Mouse (Mus musculus): ENCODE results near the gene Selenbp2. TPM values are rescaled to one million over a fixed set of nuclear protein-coding genes. Genes with fewer than 3 reads are reported as not detected.
"Not testable (repeated sequence)": the region's sequence is repeated elsewhere in the genome, so short reads cannot be mapped to it uniquely, and the experiment has no call there.

Selenbp2 gene
- polyA plus RNA-seq (2015; fragmentation: Nextera tagmentation; extraction: Ambion mirVana): 37.3 and 42.0 TPM in 2 replicates

GRCm38 (mm10) chr3:94693329-94693825 lies at the start of gene Selenbp2:
Selenbp2 (plus strand) TSS chr3:94693556.
- peak; percentile 84 for DNase-seq (ENCODE audit: low spot score)
- H3K27ac ChIP-seq (replicated peaks): peak within 1 kb of the TSS; percentile 35; the same call in 1 of the 2 replicates

GRCm38 (mm10) chr3:94648755-94649590 lies 44.4 kb upstream of the Selenbp2 start:
- H3K36me3 ChIP-seq (ENCODE audit: control insufficient read depth, insufficient read depth, low read length): no peaks in the 10 kb centered on the region
- DNase-seq (ENCODE audit: low spot score): peak; percentile 77
- no peaks in the 10 kb centered on the region for H3K9me3 ChIP-seq (ENCODE audit: control insufficient read depth, low read length)
- 9% methylated on average over 6 of the region's 6 CpGs for WGBS
- H3K4me3 ChIP-seq (ENCODE audit: low read depth, low read length): no peak overlapping the region
- H3K27ac ChIP-seq (replicated peaks): peak overlapping the region; percentile 91
- peak overlapping the region; percentile 20; the same call in 1 of the 2 replicates for H3K4me2 ChIP-seq (replicated peaks; ENCODE audit: low read depth)
- H3K9ac ChIP-seq (ENCODE audit: low read length): peak overlapping the region; percentile 43; the same call in 1 of the 2 replicates
- no peak for TF ChIP-seq EP300 (optimal IDR thresholded peaks at IDR 0.05)
- TF ChIP-seq CTCF (IDR thresholded peaks at IDR 0.05; ENCODE audit: low read depth): 0 out of 2 replicates have a peak, but pooled peaks have one; percentile 4
- H3K27me3 ChIP-seq (ENCODE audit: control insufficient read depth, insufficient read depth, low read length): no peaks in the 10 kb centered on the region
- peak; percentile 98 for ATAC-seq (ENCODE audit: low FRiP score, low TSS enrichment)
- H3K4me1 ChIP-seq (replicated peaks; ENCODE audit: control insufficient read depth, insufficient read depth): peaks cover 6% of the 10 kb centered on the region

More at GRCm38 (mm10) chr3:94693329-94693825, at the start of gene Selenbp2:
- TF ChIP-seq CTCF (IDR thresholded peaks at IDR 0.05; ENCODE audit: low read depth) (no peak), EP300 (optimal IDR thresholded peaks at IDR 0.05) (no peak)
- ATAC-seq (ENCODE audit: low FRiP score, low TSS enrichment): peak; percentile 79
- Histone ChIP-seq H3K4me1 (replicated peaks; ENCODE audit: control insufficient read depth, insufficient read depth) (no peaks in the 10 kb centered on the region), H3K27me3 (ENCODE audit: control insufficient read depth, insufficient read depth, low read length) (no peaks in the 10 kb centered on the region), H3K4me3 (ENCODE audit: low read depth, low read length) (no peak within 1 kb of the TSS), H3K9ac (ENCODE audit: low read length) (no peak within 1 kb of the TSS), H3K9me3 (ENCODE audit: control insufficient read depth, low read length) (no peaks in the 10 kb centered on the region), H3K4me2 (replicated peaks; ENCODE audit: low read depth) (no peak within 1 kb of the TSS), H3K36me3 (ENCODE audit: control insufficient read depth, insufficient read depth, low read length) (no peaks in the 10 kb centered on the region)
- 25% methylated on average over 5 of the region's 5 CpGs for WGBS

GRCm38 (mm10) chr3:94650409-94650808 lies 42.9 kb upstream of the Selenbp2 start:
- WGBS: 59% methylated on average over 7 of the region's 7 CpGs
- no peaks in the 10 kb centered on the region for H3K9me3 ChIP-seq (ENCODE audit: control insufficient read depth, low read length)
- H3K27me3 ChIP-seq (ENCODE audit: control insufficient read depth, insufficient read depth, low read length): no peaks in the 10 kb centered on the region
- 0 out of 2 replicates have a peak overlapping the region, but pooled peaks have one; percentile 23 for H3K9ac ChIP-seq (ENCODE audit: low read length)
- DNase-seq (ENCODE audit: low spot score) (peak; percentile 67), ATAC-seq (ENCODE audit: low FRiP score, low TSS enrichment) (peak; percentile 61)
- TF ChIP-seq CTCF (IDR thresholded peaks at IDR 0.05; ENCODE audit: low read depth): no peak
- peak; percentile 21 for TF ChIP-seq EP300 (optimal IDR thresholded peaks at IDR 0.05)
- no peak overlapping the region for H3K4me3 ChIP-seq (ENCODE audit: low read depth, low read length)
- no peaks in the 10 kb centered on the region for H3K36me3 ChIP-seq (ENCODE audit: control insufficient read depth, insufficient read depth, low read length)
- H3K27ac ChIP-seq (replicated peaks): peak overlapping the region; percentile 91
- peaks cover 6% of the 10 kb centered on the region for H3K4me1 ChIP-seq (replicated peaks; ENCODE audit: control insufficient read depth, insufficient read depth)
- peak overlapping the region; percentile 20 for H3K4me2 ChIP-seq (replicated peaks; ENCODE audit: low read depth)

- H3K27me3 ChIP-seq (ENCODE audit: control insufficient read depth, insufficient read depth, low read length); H3K27ac ChIP-seq (replicated peaks); DNase-seq (ENCODE audit: low spot score); H3K4me3 ChIP-seq (ENCODE audit: low read depth, low read length); ATAC-seq (ENCODE audit: low FRiP score, low TSS enrichment); H3K4me2 ChIP-seq (replicated peaks; ENCODE audit: low read depth); H3K4me1 ChIP-seq (replicated peaks; ENCODE audit: control insufficient read depth, insufficient read depth); H3K9ac ChIP-seq (ENCODE audit: low read length); H3K36me3 ChIP-seq (ENCODE audit: control insufficient read depth, insufficient read depth, low read length); H3K9me3 ChIP-seq (ENCODE audit: control insufficient read depth, low read length): not testable (repeated sequence)
- WGBS: 62% methylated on average over 1 of the region's 1 CpGs
Observed at GRCm38 (mm10) chr3:94653967-94654366, 39.4 kb upstream of the Selenbp2 start.

GRCm38 (mm10) chr3:94657852-94658739 lies 35.3 kb upstream of the Selenbp2 start:
- not testable (repeated sequence) for H3K9me3 ChIP-seq (ENCODE audit: control insufficient read depth, low read length); H3K36me3 ChIP-seq (ENCODE audit: control insufficient read depth, insufficient read depth, low read length); ATAC-seq (ENCODE audit: low FRiP score, low TSS enrichment); H3K27me3 ChIP-seq (ENCODE audit: control insufficient read depth, insufficient read depth, low read length); H3K4me1 ChIP-seq (replicated peaks; ENCODE audit: control insufficient read depth, insufficient read depth)
- H3K27ac ChIP-seq (replicated peaks): peak overlapping the region; percentile 59
- peak overlapping the region; percentile 62 for H3K9ac ChIP-seq (ENCODE audit: low read length)
- peak overlapping the region; percentile 44 for H3K4me3 ChIP-seq (ENCODE audit: low read depth, low read length)
- peak; percentile 23 for DNase-seq (ENCODE audit: low spot score)
- 4% methylated on average over 19 of the region's 47 CpGs for WGBS
- H3K4me2 ChIP-seq (replicated peaks; ENCODE audit: low read depth): peak overlapping the region; percentile 57

- not testable (repeated sequence) for H3K36me3 ChIP-seq (ENCODE audit: control insufficient read depth, insufficient read depth, low read length); DNase-seq (ENCODE audit: low spot score); H3K4me1 ChIP-seq (replicated peaks; ENCODE audit: control insufficient read depth, insufficient read depth); H3K27me3 ChIP-seq (ENCODE audit: control insufficient read depth, insufficient read depth, low read length); H3K9me3 ChIP-seq (ENCODE audit: control insufficient read depth, low read length)
- peak; percentile 92 for ATAC-seq (ENCODE audit: low FRiP score, low TSS enrichment)
- WGBS: 0% methylated on average over 20 of the region's 33 CpGs
- Histone ChIP-seq H3K4me2 (replicated peaks; ENCODE audit: low read depth) (peak within 1 kb of the TSS; percentile 57), H3K9ac (ENCODE audit: low read length) (peak within 1 kb of the TSS; percentile 62), H3K4me3 (ENCODE audit: low read depth, low read length) (peak within 1 kb of the TSS; percentile 44), H3K27ac (replicated peaks) (peak within 1 kb of the TSS; percentile 87)
Observed at GRCm38 (mm10) chr3:94658740-94659095, 34.6 kb upstream of the Selenbp2 start, which contains the start of gene Tuft1. Tuft1 (minus strand) TSS chr3:94658872.

Data from stomach, postnatal 0 days (tissue).